Mouse (Mus musculus) neural tube, embryonic 15.5 days (tissue): ENCODE data around the gene Obsl1. TPM values are rescaled to one million over a fixed set of nuclear protein-coding genes. Genes with fewer than 3 reads are reported as not detected.

ENCODE experiments used
- ATAC-seq: fragments of 200-750 bp; cut with Nextera tagmentation; 2 replicates; pipeline ENCODE4 v1.8.0; 2017; ENCODE audit warnings: mild to moderate bottlenecking, moderate TSS enrichment, moderate library complexity; ENCODE audit not compliant: low FRiP score
- H3K27ac ChIP-seq: fragments of 300-500 bp; sonication (generic); replicated peaks from 2 replicates; pipeline ENCODE4 v1.5.1; 2015; ENCODE audit warnings: mild to moderate bottlenecking, inconsistent platforms
- H3K27me3 ChIP-seq: fragments of 300-500 bp; sonication (generic); replicated peaks from 2 replicates; pipeline ENCODE4 v1.6.1; 2015; ENCODE audit warnings: inconsistent platforms
- H3K36me3 ChIP-seq: fragments of 300-500 bp; sonication (generic); 2 replicates; pipeline ENCODE4 v1.6.1; 2015; ENCODE audit warnings: inconsistent platforms
- H3K4me1 ChIP-seq: fragments of 300-500 bp; sonication (generic); 2 replicates; pipeline ENCODE4 v1.6.1; 2015; ENCODE audit warnings: inconsistent platforms
- H3K4me2 ChIP-seq: fragments of 300-500 bp; sonication (generic); 2 replicates; pipeline ENCODE4 v1.6.1; 2015; ENCODE audit warnings: inconsistent platforms, mild to moderate bottlenecking, moderate library complexity
- H3K4me3 ChIP-seq: fragments of 300-500 bp; sonication (generic); replicated peaks from 2 replicates; pipeline ENCODE4 v1.5.1; 2015; ENCODE audit warnings: mild to moderate bottlenecking, inconsistent platforms
- H3K9ac ChIP-seq: fragments of 300-500 bp; sonication (generic); replicated peaks from 2 replicates; pipeline ENCODE4 v1.6.1; 2015; ENCODE audit warnings: mild to moderate bottlenecking, inconsistent platforms
- H3K9me3 ChIP-seq: fragments of 300-500 bp; sonication (generic); replicated peaks from 2 replicates; pipeline ENCODE4 v1.6.1; 2016; ENCODE audit warnings: inconsistent platforms
- WGBS: fragments of 180-500 bp; shearing (Covaris S2); methylation state at CpG from one replicate; pipeline ENCODE4 v1.1.7; 2015; ENCODE audit warnings: mixed read lengths; 5-methylcytosine and 5-hydroxymethylcytosine counted together
- polyA plus RNA-seq: library from polyadenylated mRNA; unstranded; fragments of >200 nt; fragmentation: Nextera tagmentation; extraction: Ambion mirVana; gene quantifications from 2 replicates; pipeline ENCODE4 v1.2.1, GENCODE M21; 2015

Gene Obsl1
- polyA plus RNA-seq, 1 experiment from 2014 or later = 33.1 TPM

DNA sequence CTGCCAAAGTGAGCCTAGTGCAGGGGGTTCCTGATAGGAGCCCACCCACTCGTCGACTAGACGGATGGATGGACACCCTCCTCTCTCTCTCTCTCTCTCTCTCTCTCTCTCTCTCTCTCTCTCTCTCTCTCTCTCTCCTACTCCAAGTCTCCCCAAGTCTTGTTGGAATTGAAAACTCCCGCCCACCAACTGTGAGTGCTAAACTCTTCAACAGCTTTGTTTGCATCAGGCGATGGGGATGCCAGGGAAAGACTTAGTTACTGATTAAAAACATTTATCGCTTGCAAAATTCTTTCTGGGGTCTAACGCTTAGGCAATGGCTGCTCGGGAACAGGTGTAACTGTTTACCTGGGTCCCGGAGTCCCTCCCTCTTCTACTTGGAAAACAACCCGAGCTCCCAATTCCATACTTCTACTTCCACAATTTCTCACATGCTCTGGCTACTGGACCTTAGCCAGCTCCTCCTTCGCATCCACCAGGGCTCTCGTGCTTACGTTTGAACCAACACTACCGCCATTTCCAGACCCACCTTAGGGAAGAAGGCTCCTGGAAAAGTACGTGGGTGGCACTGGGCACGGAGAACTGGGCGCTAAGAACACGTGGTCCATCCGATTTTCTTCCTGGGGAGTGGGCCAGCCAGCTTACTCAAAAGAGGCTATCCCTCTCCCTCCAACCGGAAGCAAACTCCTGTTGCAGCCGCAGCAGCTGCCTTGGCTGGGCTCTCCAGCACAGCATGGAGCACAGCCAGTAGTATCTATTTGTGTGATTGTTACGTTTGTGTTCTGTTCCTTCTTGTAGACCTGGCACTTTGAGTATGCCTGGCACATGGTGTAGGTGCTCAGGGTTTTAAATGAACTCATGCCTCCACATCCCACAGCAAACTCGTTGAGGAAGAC lies 47.2 kb downstream of the Obsl1 start:
- 0 out of 2 replicates have a peak, but pooled peaks cover 9% of the 10 kb centered on the region for H3K27me3 ChIP-seq
- ATAC-seq = no peak
- peak overlapping the region; percentile 75 for H3K27ac ChIP-seq
- WGBS = 16% methylated on average over 23 of the region's 23 CpGs
- no peaks in the 10 kb centered on the region for H3K9me3 ChIP-seq
- peak overlapping the region; percentile 56 for H3K4me2 ChIP-seq
- no peak overlapping the region; the same call in 1 of the 2 replicates for H3K9ac ChIP-seq
- H3K4me3 ChIP-seq = peak overlapping the region; percentile 24
- peaks cover 51% of the 10 kb centered on the region for H3K4me1 ChIP-seq
- H3K36me3 ChIP-seq = no peaks in the 10 kb centered on the region

GRCm38 (mm10) chr1:75458025-75458788 lies 48.0 kb downstream of the Obsl1 start:
- H3K36me3 ChIP-seq = no peaks in the 10 kb centered on the region
- H3K4me2 ChIP-seq = peak overlapping the region; percentile 56
- peak overlapping the region; percentile 24 for H3K4me3 ChIP-seq
- H3K27me3 ChIP-seq = 0 out of 2 replicates have a peak, but pooled peaks cover 4% of the 10 kb centered on the region
- no peak overlapping the region; the same call in 1 of the 2 replicates for H3K9ac ChIP-seq
- H3K27ac ChIP-seq = peak overlapping the region; percentile 75
- peaks cover 51% of the 10 kb centered on the region for H3K4me1 ChIP-seq
- peak; percentile 39; the same call in 1 of the 2 replicates for ATAC-seq
- H3K9me3 ChIP-seq = no peaks in the 10 kb centered on the region
- WGBS = 2% methylated on average over 42 of the region's 42 CpGs

GRCm38 (mm10) chr1:75457710-75458024 lies 48.6 kb downstream of the Obsl1 start:
- no peak overlapping the region for H3K4me3 ChIP-seq
- peaks cover 57% of the 10 kb centered on the region for H3K4me1 ChIP-seq
- H3K27ac ChIP-seq = peak overlapping the region; percentile 75; the same call in 1 of the 2 replicates
- H3K9me3 ChIP-seq = no peaks in the 10 kb centered on the region
- H3K9ac ChIP-seq = no peak overlapping the region
- H3K27me3 ChIP-seq = 0 out of 2 replicates have a peak, but pooled peaks cover 4% of the 10 kb centered on the region
- H3K36me3 ChIP-seq = no peaks in the 10 kb centered on the region
- ATAC-seq = no peak
- WGBS = under 1% methylated on average over 8 of the region's 10 CpGs
- peak overlapping the region; percentile 56 for H3K4me2 ChIP-seq

DNA sequence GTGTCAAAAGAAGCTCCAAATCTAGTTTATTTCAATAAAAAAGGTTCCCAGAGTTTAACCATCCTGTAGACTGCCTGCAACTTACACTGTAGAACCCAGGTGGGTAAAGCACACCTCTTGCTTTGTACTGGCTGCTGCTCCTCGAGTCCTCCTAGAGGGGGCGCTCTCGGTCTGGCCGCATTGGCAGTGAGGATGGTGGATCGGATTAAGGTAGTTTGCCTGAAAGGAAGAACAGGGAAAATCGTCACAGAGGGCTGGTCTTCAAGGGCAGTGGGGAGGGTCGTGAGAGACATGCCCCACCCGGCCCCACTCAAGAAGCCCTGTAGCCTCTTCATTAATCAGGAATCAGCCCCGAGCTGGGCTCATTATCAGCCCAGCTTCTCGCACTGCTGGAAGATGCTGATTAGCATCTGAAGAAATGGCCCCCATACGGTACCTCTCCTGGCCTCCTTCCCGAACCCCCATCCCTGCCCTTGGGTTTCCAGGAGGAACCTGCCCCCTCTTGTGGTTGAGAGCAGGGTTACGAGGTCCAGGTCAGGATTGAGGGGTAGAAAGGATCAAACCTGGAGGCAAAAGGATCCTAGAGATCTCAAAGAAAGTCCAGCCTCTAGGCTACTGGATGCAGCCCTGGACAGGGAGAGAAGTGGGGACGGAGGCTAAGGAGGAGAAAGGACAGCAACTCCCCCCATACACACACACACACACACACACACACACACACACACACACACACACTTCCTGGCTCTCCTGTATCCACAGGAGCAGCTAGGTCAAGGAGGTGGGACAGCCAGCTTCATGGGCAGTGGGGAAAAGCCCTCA lies 49.3 kb downstream of the Obsl1 start:
- H3K4me2 ChIP-seq = no peak overlapping the region

GRCm38 (mm10) chr1:75455948-75456347 lies 50.3 kb downstream of the Obsl1 start:
- Histone ChIP-seq H3K4me2 (peak overlapping the region; percentile 10; the same call in 1 of the 2 replicates), H3K27ac (no peak overlapping the region; the same call in 1 of the 2 replicates)
- 6% methylated on average over 5 of the region's 5 CpGs for WGBS

More for the DNA sequence above, 49.3 kb downstream of the Obsl1 start:
- H3K4me3 ChIP-seq = no peak overlapping the region
- WGBS = 8% methylated on average over 14 of the region's 14 CpGs
- no peak overlapping the region for H3K9ac ChIP-seq
- H3K27me3 ChIP-seq = 0 out of 2 replicates have a peak, but pooled peaks cover 4% of the 10 kb centered on the region
- no peaks in the 10 kb centered on the region for H3K9me3 ChIP-seq
- H3K36me3 ChIP-seq = no peaks in the 10 kb centered on the region
- H3K4me1 ChIP-seq = peaks cover 63% of the 10 kb centered on the region
- no peak for ATAC-seq
- H3K27ac ChIP-seq = 0 out of 2 replicates have a peak overlapping the region, but pooled peaks have one; percentile 2

DNA sequence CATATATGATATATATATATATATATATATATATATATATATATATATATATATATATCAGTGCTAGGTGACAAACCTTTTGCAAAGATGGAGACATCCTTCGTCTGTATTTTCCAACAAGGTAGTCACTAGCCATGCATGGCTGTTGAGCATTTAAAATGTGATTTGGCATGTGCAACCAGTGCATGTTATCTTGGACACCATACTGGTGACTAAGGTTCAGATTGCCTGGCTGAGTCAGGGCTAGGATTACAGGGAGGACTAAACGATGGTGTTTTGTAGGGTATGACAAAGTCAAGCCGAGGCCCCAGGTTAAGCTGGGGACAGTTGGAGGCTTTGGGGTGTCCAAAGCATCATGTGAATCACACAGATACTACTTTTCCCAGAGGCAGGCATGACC lies 50.8 kb downstream of the Obsl1 start:
- H3K27me3 ChIP-seq = peaks cover 13% of the 10 kb centered on the region
- no peak overlapping the region for H3K4me3 ChIP-seq
- ATAC-seq = no peak
- no peak overlapping the region for H3K9ac ChIP-seq
- WGBS = 77% methylated on average over 3 of the region's 3 CpGs
- H3K4me2 ChIP-seq = peak overlapping the region; percentile 10; the same call in 1 of the 2 replicates
- no peak overlapping the region; the same call in 1 of the 2 replicates for H3K27ac ChIP-seq
- no peaks in the 10 kb centered on the region for H3K36me3 ChIP-seq
- no peaks in the 10 kb centered on the region for H3K9me3 ChIP-seq
- peaks cover 76% of the 10 kb centered on the region for H3K4me1 ChIP-seq

More at GRCm38 (mm10) chr1:75455948-75456347, 50.3 kb downstream of the Obsl1 start:
- ATAC-seq = peak; percentile 29
- H3K9ac ChIP-seq = no peak overlapping the region
- H3K27me3 ChIP-seq = peaks cover 9% of the 10 kb centered on the region
- H3K9me3 ChIP-seq = no peaks in the 10 kb centered on the region
- peaks cover 71% of the 10 kb centered on the region for H3K4me1 ChIP-seq
- no peak overlapping the region for H3K4me3 ChIP-seq
- H3K36me3 ChIP-seq = no peaks in the 10 kb centered on the region

DNA sequence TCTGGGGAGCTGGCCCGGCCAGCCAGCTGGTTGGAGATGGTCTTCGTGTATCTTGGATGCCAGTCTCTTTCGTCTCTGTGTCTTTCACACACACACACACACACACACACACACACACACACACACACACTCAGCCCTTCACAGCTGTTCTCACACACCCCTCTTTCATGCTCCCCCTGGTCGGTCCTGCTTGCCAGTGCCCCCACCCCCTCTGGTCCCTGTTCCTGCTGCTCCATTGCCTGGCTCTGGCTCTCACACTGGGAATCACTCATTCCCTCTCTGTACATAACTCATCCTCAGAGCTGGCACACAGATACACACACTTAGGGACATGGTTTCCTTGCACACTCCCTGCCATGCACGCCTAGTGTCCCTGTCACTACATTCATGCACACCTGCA lies 54.4 kb downstream of the Obsl1 start:
- no peak for ATAC-seq
- H3K9ac ChIP-seq = 0 out of 2 replicates have a peak overlapping the region, but pooled peaks have one; percentile 6
- peak overlapping the region; percentile 77 for H3K4me2 ChIP-seq
- peaks cover 83% of the 10 kb centered on the region for H3K4me1 ChIP-seq
- H3K27ac ChIP-seq = peak overlapping the region; percentile 71; the same call in 1 of the 2 replicates
- no peaks in the 10 kb centered on the region for H3K36me3 ChIP-seq
- H3K4me3 ChIP-seq = peak overlapping the region; percentile 41
- H3K9me3 ChIP-seq = no peaks in the 10 kb centered on the region
- peaks cover 12% of the 10 kb centered on the region for H3K27me3 ChIP-seq
- 50% methylated on average over 3 of the region's 5 CpGs for WGBS

DNA sequence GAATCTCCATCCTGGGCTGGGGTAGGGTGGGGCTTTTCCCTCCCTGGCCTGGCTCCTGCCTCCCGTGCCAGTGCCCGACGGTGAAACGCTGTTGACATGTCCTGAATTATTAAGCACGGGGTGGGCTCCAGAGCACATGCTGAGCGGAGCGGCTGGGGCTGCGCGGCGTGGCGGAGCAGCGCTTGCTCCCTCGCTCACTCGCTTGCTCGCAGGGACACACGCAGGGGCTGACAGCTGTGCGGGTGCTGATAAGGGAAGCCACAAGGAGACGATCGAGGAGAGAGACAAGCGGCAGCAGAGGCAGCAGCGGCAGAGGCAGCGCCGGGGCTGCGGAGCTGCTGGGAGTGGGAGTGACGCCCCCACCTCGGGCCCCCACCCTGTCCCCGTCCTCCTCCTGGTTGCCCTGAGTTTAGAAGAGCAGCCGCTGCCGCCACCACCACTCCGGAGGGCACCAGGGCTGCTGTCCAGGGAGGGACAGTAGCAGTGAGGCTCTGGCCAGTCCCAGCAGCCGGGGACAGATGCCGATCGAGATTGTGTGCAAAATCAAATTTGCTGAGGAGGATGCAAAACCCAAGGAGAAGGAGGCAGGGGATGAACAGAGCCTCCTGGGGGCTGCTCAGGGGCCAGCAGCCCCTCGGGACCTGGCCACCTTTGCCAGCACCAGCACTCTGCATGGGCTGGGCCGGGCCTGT lies 55.8 kb downstream of the Obsl1 start, which contains the start of gene Asic4:
Gene Asic4 (plus strand): TSS at position 123 of the 692 bp plus-strand sequence.
- no peak for ATAC-seq
- H3K9me3 ChIP-seq = no peaks in the 10 kb centered on the region
- peak within 1 kb of the TSS; percentile 71 for H3K27ac ChIP-seq
- peak within 1 kb of the TSS; percentile 41 for H3K4me3 ChIP-seq
- H3K36me3 ChIP-seq = no peaks in the 10 kb centered on the region
- H3K4me2 ChIP-seq = peak within 1 kb of the TSS; percentile 77
- 1% methylated on average over 35 of the region's 35 CpGs for WGBS
- H3K4me1 ChIP-seq = peaks cover 83% of the 10 kb centered on the region
- H3K9ac ChIP-seq = peak within 1 kb of the TSS; percentile 52
- H3K27me3 ChIP-seq = peaks cover 12% of the 10 kb centered on the region

GRCm38 (mm10) chr1:75449377-75450135 lies 56.7 kb downstream of the Obsl1 start:
- H3K4me1 ChIP-seq = peaks cover 86% of the 10 kb centered on the region
- no peaks in the 10 kb centered on the region for H3K9me3 ChIP-seq
- H3K36me3 ChIP-seq = no peaks in the 10 kb centered on the region
- H3K9ac ChIP-seq = peak overlapping the region; percentile 52
- H3K27ac ChIP-seq = peak overlapping the region; percentile 71
- peak overlapping the region; percentile 41 for H3K4me3 ChIP-seq
- H3K4me2 ChIP-seq = peak overlapping the region; percentile 77
- WGBS = 4% methylated on average over 8 of the region's 8 CpGs
- no peak for ATAC-seq
- H3K27me3 ChIP-seq = peaks cover 12% of the 10 kb centered on the region

GRCm38 (mm10) chr1:75448937-75449336 lies 57.3 kb downstream of the Obsl1 start:
- WGBS = 5% methylated on average over 14 of the region's 14 CpGs
- no peak for ATAC-seq
- peak overlapping the region; percentile 8; the same call in 1 of the 2 replicates for H3K4me3 ChIP-seq

More at GRCm38 (mm10) chr1:75448937-75449336, 57.3 kb downstream of the Obsl1 start:
- Histone ChIP-seq H3K9ac (peak overlapping the region; percentile 36), H3K27ac (peak overlapping the region; percentile 65; the same call in 1 of the 2 replicates), H3K9me3 (no peaks in the 10 kb centered on the region), H3K4me1 (peaks cover 88% of the 10 kb centered on the region), H3K4me2 (peak overlapping the region; percentile 77), H3K27me3 (peaks cover 12% of the 10 kb centered on the region), H3K36me3 (no peaks in the 10 kb centered on the region)
